Mouse (Mus musculus): ENCODE data around the gene Ypel2.

The Ypel2 gene

DNA sequence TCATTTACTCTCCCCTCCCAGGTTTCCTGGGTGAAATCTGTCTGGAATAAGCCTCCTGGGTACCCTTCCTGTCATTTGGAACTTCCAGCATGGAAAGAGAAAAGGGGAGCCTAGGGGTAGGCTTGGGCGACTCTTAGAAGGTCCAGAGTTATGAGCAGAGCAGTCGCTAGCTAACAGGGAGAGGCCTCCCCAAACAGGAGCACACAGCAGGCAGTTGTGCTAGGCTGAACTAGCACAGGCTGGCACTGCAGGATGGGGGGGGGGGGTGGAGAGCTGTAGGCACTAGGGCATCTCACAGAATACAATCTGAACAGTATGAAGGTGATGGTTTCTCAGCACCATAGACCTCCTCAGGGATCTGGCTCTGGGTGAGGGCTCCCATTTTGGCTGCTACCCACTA is 31.1 kb downstream of the Ypel2 start:
- DNase-seq (ENCODE audit: low read depth, low spot score), result no peak

DNA sequence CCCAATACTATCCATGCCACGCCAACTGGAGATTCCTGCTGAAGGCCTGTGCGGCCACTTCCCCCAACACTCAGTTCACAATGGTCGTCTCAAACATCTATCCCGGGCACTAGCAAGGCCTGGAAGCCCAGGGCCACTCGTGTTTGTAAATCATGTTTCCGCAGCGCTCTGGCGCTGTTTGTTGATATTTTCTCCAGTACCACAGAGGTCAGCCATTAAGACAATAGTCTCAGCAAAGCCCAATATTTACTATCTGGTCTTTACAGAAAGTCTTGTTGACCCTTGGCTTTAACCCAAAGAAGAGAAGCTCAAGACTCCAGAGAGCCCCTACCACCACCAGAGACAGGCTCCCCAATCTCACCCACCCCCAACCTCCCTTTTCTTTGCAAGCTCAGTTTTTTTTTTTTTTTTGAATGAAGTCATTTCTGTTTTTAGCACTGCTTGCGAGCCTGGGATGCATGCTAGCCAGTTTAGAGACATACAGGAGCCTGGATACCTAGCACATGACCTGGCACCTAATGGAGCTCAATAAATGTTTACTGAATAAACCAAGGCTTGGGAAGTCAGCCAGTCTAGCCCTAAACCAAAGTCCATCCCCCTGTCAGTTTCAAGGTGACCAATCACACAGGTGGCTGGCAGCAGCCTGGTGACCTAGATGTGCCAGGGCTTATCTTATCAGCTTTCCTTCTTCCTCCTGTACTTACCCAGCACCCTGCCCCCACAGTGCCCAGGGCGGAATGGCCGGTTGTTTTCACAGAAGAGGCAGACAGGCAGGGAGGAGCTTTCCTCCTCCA is 31.8 kb downstream of the Ypel2 start:
- no peak for DNase-seq (ENCODE audit: low read depth, low spot score)

DNA sequence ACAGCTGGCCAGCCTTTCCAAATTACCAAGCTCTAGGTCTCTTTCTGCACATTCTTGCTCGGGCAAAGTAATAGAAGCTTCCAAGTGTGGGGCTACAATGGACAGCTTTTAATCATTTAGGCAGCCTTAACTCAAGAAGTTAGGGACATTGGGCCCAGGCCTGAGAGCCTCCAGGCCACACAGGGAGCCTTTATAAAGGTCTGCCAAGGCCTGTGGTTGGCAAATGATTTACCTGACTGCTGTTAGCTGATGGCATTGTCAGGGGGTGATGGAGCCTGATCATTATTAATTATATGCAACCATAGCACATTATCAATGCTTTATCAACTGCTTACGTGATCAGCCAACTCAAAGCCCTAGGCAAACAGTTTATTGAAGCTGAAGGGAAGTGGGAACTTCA is 33.2 kb downstream of the Ypel2 start:
- DNase-seq (ENCODE audit: low read depth, low spot score), result no peak

DNA sequence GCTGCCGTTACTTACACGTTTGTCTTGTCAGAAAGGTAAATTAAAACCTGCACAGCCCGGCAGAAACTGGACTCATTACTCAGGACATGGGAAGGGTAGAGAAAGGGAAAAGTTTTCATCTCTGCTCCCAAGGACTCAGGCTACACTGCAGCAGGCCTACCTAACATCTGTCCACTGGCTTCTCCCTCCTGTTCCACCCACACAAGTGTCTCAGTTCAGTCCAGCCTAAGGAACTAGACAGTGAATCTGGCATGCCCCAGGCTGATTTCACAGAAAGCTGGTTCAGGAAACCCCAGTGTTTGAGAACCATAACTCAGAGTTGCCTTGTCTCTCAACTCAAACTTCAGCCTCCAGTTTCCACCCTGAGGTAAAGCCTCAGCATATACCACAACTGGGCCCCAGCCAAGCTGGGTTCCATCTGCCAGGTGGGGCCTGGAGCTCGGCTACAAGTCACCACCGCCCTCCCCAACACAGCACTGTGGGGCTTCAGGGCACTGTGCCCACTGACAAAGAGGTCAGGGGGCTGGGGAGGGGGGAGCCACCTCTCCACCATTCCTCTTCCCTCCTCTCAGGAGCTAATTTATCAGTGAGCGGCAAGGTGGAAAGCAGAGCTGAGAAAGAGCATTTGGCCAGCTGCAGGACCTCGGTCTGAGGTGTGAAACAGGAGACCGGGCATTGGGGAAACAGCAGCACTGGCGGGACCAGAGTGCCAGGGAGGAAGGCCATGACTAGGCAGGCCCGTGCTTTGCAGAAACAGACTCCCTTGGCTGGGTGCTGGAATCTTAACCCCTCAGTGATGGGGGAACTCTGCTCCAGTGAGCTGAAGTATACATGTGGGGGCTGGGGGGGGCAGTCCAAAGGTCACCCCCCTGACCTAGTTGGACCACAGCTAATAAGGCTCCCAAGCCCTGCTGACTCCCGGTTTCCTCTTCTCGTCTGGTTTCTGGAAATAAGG is 34.5 kb downstream of the Ypel2 start:
- no peak for DNase-seq (ENCODE audit: low read depth, low spot score)

DNA sequence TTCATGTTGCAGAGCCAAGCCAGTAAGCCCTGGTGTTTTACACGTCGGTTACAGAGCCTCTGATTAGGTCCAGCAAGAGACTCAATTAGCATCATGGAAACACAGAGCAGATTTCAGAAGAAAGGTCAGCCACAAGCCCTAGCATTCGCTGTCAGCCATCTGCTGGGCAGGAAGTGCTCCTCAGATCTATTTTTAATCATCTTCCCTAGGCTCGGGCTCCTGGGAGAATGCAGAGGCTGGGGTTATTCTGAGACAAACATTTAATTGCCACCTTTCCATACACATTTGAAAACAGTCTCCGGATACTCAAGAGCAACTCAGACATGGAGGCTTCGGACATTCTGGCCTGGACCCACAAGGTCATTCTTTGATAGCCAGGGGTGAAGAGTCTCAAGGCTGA is 35.3 kb downstream of the Ypel2 start:
- DNase-seq (ENCODE audit: low read depth, low spot score), result no peak

DNA sequence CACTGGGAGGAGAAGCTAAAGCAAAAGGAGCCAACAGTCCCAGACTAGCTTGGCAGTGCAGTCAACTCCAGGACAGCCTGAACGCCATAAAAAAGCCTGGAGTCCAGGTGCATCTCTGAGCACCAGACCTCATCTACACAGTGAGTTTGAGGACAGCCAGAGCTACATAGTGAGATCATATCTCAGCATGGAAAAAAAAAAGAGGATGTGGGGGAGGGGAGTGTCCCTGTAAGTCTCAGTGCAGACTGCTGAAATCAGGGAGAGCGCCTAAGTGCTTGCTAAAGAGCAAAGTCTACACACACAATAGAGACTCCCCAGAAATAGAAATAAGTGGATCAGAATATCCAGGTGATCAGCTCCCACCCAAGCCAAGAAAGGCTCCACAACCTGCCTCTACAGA is 37.1 kb downstream of the Ypel2 start:
- DNase-seq (ENCODE audit: low read depth, low spot score), result no peak

DNA sequence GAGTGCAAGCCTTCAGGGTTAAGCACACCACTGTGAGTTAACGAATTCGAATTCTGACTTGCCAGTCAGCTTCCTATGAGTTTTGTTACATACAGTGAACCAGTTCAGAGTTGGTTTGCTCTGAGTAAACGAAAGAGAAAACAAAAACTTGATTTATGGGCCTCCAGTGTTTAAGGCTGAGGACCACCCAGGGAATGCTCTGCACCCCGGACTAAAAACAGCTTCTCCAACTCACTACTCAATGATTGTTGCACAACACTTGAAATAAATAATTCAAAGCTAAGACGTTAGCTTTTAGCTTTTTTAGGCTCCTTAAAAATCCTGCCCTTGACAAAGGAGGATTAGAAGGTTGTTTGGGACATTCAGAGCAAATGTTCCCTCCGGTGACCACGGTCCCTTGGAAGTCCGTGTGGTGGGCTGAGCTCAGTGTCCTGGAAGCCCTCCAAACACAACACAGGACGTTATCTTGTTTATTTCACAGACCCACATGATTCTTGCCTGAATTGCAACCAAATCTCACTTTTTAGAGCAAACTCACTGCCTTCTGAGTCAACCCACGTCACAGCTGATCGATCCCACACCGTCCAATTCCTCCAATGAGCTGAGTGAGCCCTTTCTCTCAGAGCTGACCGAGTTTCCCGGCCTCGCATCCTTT is 38.8 kb downstream of the Ypel2 start:
- no peak for DNase-seq (ENCODE audit: low read depth, low spot score)

DNA sequence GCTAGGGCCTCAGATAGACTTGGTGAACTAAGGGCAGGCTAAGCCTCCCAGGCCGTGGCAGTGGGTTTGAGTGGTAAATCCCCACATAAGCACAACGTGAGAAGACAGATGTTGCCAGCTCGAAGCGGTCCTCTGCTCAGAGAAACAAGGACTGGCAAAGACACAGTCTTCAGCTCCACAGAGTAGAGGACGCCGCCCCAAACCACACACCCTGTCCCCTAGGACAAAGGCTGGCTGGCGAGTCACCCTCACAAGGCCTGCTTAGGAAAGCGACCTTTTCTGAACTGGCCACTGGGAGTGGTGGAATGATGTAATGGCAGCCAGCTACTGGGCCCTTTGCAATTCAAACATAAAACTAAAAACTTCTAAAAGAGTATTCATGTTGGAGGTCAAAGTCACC is 40.4 kb downstream of the Ypel2 start:
- DNase-seq (ENCODE audit: low read depth, low spot score), result no peak

DNA sequence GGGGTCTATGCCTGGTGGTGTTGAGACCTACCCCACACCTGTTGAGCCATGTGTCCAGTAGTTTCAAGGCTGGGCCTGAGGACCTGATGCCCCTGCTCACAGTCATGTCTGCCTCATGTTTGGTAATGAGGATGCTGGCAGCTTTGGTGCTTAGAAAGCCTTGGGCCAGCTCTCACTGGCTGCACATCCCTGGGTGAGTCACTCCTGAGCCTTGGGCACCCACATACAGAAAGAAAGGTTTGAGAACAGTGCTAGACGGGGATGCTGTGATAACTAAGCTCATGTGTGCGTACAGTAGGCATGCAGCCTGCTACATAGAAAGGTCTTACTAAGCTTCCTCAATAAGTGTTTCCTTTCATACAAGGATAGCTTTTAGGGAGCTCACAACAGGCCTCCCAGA is 40.8 kb downstream of the Ypel2 start:
- DNase-seq (ENCODE audit: low read depth, low spot score), result no peak

DNA sequence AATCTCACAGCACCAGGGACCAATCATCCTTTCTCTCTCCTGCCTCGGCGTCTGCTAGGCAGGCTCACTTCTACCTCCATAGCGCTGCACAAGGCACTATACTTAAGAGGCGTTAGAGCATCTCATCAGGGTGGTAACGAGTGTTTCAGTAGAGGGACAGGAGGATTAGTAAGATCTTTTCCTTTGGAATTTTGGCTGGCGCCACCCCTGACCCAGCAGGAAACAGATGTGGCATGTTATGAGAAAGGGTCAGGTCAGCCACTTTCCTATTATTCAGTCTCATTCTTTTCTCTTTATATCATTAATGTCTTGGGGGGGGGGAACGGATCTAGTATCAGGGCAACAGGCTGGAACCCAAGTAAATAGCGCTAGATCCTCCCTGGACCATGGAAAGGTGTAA is 41.8 kb downstream of the Ypel2 start:
- no peak for DNase-seq (ENCODE audit: low read depth, low spot score)

DNA sequence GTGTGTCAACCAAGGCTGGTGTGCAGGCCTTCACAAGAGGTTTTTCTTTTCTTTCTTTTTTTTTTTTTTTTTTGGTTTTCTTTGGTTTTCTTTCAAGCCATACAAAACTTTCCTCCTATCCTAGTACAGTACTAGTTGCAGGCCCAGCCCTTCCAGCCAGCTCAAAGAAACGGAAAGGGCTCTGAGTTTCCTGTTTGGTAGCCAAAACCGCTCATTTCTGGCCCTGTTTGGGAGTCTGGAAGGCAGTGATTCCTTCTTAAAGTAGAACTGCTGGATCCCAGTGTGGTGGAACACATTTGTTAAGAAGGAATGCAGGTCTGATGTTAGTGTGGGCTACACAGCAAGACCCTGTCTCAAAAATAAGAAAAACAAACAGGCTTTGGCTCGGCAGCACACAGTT is 43.0 kb downstream of the Ypel2 start:
- no peak for DNase-seq (ENCODE audit: low read depth, low spot score)

DNA sequence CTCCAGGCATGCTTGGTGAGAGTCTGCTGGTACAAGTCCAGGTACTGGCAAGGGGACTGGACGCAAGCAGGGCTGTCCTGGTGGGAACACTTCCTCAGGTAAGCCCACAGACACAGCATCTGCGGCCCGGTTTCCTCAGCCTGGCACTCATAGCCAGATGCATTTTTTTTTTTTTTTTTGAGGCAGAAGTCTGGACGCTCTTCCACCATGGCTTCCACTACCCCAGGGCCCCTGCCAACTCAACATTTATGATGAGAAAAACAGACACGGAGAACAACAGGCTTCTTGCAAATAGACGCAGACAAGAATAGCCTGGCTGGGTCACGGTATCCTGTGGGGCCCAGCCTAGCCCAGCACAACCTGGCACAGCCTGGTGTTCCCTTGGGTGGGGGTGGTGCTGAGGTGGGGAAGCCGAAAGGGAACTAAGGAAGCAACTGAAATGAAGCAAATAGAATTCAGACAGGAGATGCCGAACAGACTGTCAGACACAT is 43.5 kb downstream of the Ypel2 start:
- DNase-seq (ENCODE audit: low read depth, low spot score), result no peak

DNA sequence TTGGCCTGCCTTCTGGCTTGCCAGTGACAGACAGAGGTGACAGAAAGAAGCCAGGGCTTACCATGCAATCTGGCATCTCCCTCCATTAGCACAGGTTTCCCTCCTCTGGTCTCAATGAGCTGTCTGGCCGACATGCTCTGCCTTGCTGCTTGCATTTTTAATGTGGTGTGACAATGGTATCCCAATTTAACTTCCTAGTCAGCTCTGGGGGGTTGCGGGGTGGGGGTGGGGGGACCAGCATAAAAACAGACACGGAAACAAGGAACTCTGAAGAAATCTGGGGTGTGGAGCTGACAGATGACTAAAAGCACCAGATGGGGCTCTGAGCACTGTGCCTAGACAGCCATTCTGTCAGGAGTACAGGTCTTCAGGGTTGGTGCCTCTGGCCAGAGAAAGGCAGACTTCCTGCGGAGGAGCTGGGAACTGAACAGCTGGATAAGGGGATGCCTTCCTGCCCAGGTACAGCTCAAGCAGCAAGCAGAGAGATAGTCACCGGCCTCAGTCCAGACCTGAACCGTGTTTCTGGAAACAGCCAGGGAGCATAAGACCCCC is 46.8 kb downstream of the Ypel2 start:
- DNase-seq (ENCODE audit: low read depth, low spot score), result no peak

DNA sequence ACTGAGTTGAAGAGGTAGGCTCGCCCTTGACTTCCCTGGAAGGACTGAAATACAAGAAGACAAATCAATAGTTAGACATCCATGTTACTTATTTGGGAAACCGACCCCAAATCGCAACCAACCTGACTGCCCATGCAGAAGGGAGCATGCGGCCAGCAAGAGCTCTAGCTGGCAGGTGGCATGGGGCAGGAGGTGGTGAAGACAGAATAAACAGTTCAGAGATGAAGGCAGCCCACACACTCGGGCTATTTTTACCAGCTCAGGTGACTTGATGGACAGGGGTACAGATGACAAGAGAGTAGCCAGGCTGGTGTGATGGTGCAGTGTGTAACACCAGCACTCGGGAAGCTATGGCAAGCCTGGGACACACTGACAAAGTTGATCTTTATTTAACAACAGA is 47.6 kb downstream of the Ypel2 start:
- DNase-seq (ENCODE audit: low read depth, low spot score), result no peak

DNA sequence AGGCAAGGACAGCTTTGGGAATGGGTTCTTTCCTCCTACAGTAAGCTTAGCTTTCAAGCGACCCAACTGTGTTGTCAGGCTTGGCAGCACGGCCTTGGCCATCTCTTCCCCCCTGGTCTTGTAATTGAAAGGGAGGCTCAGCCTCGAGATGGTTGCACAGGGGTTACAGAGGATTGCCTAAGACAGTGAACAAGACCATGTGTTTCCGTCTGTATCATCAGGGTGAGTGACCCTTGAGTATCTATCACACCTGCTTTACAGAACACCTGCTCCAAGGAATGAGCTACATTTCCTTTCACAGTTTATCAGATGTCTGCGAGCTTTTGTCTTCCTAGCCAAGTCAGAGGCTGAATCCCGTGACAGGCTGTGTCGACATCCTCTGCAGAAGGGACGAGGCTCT is 48.4 kb downstream of the Ypel2 start:
- no peak for DNase-seq (ENCODE audit: low read depth, low spot score)

DNA sequence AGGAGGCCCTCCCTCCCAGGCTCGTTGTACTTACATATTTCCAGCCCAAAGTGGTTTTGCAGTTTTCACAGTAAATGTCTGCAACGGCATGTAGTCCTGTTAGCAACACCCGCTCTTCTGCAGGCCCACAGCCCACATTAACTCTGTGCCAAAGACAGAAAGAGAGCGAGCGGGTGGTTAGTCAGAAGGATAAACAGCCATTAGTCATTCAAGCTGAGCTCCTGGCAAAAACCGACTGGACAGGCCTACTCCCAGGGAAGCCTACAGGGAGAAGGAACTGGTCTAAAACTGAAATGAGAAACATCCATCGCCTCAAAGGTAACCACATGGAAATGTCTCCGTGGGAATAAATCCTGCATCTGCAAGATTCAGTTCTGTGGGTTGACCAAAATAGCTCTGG is 49.0 kb downstream of the Ypel2 start:
- no peak for DNase-seq (ENCODE audit: low read depth, low spot score)

DNA sequence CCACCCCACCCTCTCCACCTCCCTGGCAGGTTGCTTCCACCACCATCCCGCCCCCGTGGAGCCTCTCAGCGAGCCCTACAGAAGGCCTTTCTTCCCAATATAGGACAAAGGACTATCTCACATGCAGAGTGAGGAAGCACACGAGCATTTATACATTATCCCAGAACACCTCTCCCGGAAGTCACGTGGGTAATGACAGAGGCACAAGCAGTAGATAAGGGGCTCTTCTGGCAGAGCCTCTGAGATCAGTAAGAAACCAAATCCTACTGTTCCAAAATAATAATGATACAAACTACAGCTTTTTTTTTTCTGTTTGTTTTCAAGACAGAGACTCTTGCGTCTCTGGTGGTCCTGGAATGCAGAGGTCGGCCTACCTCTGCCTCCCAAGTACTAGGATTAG is 51.6 kb downstream of the Ypel2 start:
- DNase-seq (ENCODE audit: low read depth, low spot score), result no peak

DNA sequence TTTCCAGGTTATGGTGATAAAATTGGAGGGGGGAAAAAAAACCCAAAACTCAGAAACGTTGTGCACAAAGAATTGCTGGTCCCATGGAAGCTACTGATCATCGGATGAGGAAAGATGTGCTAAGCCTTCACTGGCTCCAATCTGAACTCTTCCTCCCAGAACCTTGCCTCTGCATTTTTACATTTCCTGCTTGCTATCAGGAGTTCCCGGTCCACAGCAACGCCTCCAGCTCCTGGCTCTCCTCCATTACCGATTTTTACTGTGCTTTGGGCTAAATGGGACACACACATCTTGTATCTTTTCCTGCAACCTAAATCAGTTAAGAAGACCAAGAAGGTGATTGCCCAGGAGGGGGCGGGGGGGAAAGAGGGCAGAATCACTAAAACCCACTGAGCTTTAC is 54.0 kb downstream of the Ypel2 start:
- DNase-seq (ENCODE audit: low read depth, low spot score), result no peak

DNA sequence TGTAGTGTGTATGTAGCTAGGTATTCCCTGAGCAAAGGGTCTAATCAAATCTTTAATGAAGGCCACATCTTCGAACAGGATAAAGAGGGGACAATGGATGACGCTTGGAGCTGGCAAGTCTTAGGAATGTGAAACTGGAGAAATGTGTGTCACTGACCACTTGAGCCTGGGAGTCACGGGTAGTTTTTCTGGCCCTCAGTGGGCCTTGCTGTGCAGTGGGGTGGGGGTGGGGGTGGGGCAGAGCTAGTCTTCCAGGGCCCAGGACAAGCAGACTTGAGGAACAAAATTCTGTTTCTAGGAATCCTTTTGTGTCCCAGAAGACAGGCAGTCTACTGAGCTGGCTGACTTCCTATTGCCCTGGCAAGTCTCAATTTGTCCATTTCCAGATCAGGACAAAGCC is 55.0 kb downstream of the Ypel2 start:
- DNase-seq (ENCODE audit: low read depth, low spot score), result no peak

DNA sequence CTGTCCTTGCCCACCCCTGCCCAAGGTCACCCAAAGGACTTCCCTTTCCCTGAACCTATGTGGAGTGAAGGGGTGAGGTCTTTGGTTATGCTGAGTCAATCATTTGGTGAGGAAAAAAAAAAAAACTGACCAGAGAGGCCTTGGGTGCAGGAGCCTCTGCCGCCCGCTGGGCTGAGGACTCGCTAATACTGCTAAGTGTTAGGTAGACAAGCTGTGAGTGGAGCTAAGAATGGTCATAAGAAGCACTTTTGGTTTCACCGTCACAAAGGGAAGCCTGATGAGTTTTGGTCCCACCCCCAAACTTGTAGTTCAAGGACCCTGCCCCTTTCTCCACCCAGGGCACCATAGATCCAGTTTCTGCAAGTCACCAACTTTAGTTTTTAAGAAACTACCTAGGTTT is 55.4 kb downstream of the Ypel2 start:
- DNase-seq (ENCODE audit: low read depth, low spot score), result no peak

DNA sequence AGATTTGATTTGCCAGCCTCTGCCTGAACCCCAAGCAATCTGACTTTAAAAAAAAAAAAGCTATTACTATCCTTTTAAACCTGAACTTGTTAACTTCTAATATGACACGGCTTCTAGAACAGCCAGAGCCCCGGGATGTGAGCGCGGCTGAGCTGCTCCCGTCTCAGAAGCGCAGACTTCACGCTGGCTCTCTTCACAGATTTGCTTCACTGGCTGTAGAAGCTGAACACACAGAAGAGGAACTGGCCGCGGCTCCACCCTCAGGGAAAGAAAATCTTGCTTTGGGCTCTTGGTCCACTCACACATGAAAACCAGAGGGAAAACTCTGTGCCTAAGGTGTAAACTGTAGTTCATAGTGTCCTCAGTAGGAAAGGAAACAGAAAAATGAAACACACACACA is 56.6 kb downstream of the Ypel2 start:
- no peak for DNase-seq (ENCODE audit: low read depth, low spot score)

DNA sequence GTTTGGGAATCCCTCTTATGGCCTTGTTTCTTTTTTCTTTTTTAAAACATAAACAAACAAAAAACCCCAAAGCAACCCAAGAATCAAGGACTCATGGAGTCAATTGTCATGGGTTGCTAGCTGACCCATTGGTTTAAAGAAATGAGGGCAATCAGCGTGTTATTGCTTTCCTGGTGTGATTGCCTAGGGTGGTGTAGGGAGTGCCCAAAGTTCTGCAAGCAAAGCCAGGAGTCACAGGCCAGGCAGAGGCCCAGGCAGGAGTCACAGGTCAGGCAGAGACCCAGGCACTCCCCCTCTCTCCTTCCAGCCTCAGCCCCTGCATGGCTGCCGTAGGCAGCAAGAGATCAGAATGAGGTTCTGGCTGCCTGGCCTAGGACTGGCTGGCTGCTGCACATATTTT is 58.6 kb downstream of the Ypel2 start:
- DNase-seq (ENCODE audit: low read depth, low spot score), result no peak

All from c-Kit-negative CD71-positive TER-119-positive erythroid progenitor cells, embryonic 14.5 days (primary cell).